Mouse (Mus musculus): Measurements from ENCODE around the gene Nudt3.

DNA sequence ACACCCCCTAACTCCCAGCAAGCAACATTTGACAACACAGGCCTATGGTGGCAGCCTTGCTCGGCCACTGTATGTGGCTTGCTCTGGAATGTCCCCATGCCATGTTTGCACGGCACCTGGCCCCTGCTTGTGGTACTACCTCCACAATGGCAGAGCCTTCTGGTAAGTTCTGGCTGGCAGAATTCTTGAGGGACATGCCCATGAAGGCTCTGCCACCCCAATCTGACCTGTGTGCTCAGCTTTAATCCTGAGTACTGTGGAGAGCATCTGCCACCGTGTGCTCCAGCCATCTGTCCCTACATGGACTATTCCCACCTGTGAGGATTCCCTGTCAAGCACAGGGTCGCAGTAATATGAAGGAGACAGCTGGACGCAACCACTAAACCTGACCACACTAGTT lies 22.4 kb downstream of the Nudt3 start:
- TF ChIP-seq CTCF (IDR thresholded peaks at IDR 0.05) = no peak
- no peak for TF ChIP-seq EP300 (IDR thresholded peaks at IDR 0.05)
